Mouse (Mus musculus) inflammation-experienced regulatory T-cells (primary cell): ENCODE results near the gene Itpr1. TPM values are rescaled to one million over a fixed set of nuclear protein-coding genes. Genes with fewer than 3 reads are reported as not detected.

Experiments used
- polyA plus RNA-seq, 2 experiments: library from polyadenylated mRNA; unstranded; fragments of 100-300 nt; shearing (Covaris generic); gene quantifications; one replicate each; pipeline ENCODE4 v1.2.1; 2017

The Itpr1 gene
- 10 to 100 TPM; 18.2 to 18.6 TPM for polyA plus RNA-seq

DNA sequence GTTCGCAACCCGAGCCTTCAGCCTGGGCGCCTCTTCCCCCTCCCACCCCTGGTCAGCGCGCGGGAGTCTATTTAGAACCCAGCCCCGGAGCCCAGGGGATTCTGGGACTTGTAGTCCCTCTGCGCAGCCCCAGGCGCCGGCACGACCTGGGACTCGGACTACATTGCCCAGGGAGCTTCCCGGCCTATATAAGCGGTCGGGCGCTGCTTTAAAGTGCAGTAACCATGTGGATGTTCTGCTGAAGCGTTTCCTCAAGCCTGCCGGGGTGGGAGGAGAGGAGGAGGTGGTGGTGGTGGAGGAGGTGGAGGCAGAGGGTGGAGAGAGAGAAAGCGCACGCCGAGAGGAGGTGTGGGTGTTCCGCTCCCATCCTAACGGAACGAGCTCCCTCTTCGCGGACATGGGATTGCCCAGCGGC, at the start of gene Itpr1:
Itpr1 (plus strand) TSS at position 216 of the 415 bp plus-strand sequence.

DNA sequence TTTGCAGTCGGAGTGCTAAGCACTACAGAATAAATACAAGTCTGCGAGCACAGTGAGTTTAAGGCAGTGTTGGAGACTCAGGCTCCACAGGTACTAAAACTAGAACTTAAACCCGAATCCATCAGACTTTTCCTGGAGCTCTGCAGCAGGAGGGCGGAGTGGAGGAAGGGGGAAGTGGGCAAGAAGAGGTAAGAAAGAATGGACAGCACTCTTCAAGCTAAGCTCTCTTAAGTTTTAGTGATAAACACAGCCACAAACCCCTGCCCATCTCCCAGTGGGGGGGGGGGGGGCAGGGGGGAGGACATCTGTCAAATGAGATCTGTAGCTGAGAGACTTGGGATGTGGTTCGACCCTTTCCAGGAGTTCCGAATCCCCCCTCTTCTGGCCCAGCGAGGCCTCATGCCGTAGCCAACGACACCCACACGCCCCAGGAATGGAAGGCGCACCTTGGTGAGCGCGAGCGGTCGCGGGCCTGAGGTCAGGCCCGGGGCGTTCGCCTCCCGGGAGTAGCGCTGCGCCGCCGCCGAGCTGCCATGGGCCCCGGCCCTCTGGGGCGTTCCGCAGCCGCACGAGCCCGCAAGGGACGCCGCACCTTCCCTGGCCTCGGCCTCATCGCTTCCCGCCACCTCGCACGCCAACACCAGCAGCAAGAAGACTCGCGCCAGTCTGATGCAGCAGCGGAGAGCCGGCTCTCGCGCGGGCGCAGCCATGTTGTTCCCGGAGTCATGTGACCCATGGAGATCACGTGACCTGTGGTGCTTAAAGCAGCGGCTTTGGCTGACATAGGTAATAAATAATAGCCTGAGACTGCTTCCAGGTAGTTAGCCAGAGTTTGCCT, 27.8 kb upstream of the Itpr1 start, which contains the start of gene Sumf1:
Sumf1 (minus strand) TSS at position 736 of the 838 bp plus-strand sequence.

Other genes with a start within 250 kb of the Itpr1 start
- gene Setmar, start 148.1 kb upstream of the Itpr1 start, polyA plus RNA-seq: 1 to 10 TPM; 3.5 to 4.0 TPM
- gene Sumf1, start 27.5 kb upstream of the Itpr1 start, polyA plus RNA-seq: 10 to 100 TPM; 28.0 to 28.6 TPM